Mouse (Mus musculus): ENCODE measurements at regions not wholly inside any gene's neighbourhood (a gene's known extent, or its start where the extent isn't known, plus 50 kb on each side); places are given as distances from the start of the nearest gene placed in this dataset.

- no peak for TF ChIP-seq CTCF (IDR thresholded peaks at IDR 0.05; ENCODE audit: borderline replicate concordance, extremely low read depth, insufficient read depth, insufficient read length)
- TF ChIP-seq POLR2A (IDR thresholded peaks at IDR 0.05; ENCODE audit: borderline replicate concordance, extremely low read depth, insufficient read depth, insufficient read length, poor library complexity, severe bottlenecking) = no peak
Observed at GRCm38 (mm10) chr8:89501756-89502155, 457.8 kb upstream of the Sall1 start.
